Mouse (Mus musculus): ENCODE data around the gene C1ql4.
"Not testable (repeated sequence)": the region's sequence is repeated elsewhere in the genome, so short reads cannot be mapped to it uniquely, and the experiment has no call there.

Gene C1ql4

GRCm38 (mm10) chr15:99074019-99074599, 13.5 kb downstream of the C1ql4 start, which contains the start of gene Troap:
Gene Troap, plus strand, starts transcription at chr15:99074575.
- DNase-seq, result no peak

- no peak for DNase-seq
These were observed 15.6 kb downstream of the C1ql4 start for GRCm38 (mm10) chr15:99071988-99072387.

- DNase-seq, result no peak
These were observed 22.0 kb downstream of the C1ql4 start for GRCm38 (mm10) chr15:99065557-99066165.

- DNase-seq, result peak; percentile 59
These were observed 31.3 kb downstream of the C1ql4 start for GRCm38 (mm10) chr15:99056332-99056731.

- no peak for DNase-seq
These were observed 32.1 kb downstream of the C1ql4 start for GRCm38 (mm10) chr15:99055511-99055961.

GRCm38 (mm10) chr15:99055040-99055439, 32.6 kb downstream of the C1ql4 start, which contains the start of gene Prph:
Gene Prph, plus strand, starts transcription at chr15:99055174.
- no peak for DNase-seq

GRCm38 (mm10) chr15:99053373-99053772, 34.2 kb downstream of the C1ql4 start:
- no peak for DNase-seq

GRCm38 (mm10) chr15:99049473-99050253, 38.0 kb downstream of the C1ql4 start:
- peak in 1 of 2 experiments; percentile 30 for DNase-seq

- DNase-seq, result not testable (repeated sequence)
These were observed 41.9 kb downstream of the C1ql4 start for GRCm38 (mm10) chr15:99045734-99046133.

- no peak for DNase-seq
These were observed 42.8 kb downstream of the C1ql4 start for GRCm38 (mm10) chr15:99044854-99045253.

- no peak for DNase-seq
These were observed 45.3 kb downstream of the C1ql4 start for GRCm38 (mm10) chr15:99042334-99042733.

- DNase-seq, result no peak
These were observed 46.4 kb downstream of the C1ql4 start for GRCm38 (mm10) chr15:99040920-99041856.

- no peak for DNase-seq
These were observed 47.4 kb downstream of the C1ql4 start for GRCm38 (mm10) chr15:99039996-99040919.

- no peak for DNase-seq
These were observed 48.3 kb downstream of the C1ql4 start for GRCm38 (mm10) chr15:99039306-99039705.

GRCm38 (mm10) chr15:99038797-99039196, 48.8 kb downstream of the C1ql4 start:
- DNase-seq, result no peak

- DNase-seq, result no peak
These were observed 49.6 kb downstream of the C1ql4 start for GRCm38 (mm10) chr15:99038025-99038424.

GRCm38 (mm10) chr15:99036249-99036905, 51.2 kb downstream of the C1ql4 start:
- DNase-seq, result no peak

- no peak for DNase-seq
These were observed 52.2 kb downstream of the C1ql4 start for GRCm38 (mm10) chr15:99035431-99035830.

All from thymus, postnatal 36 days (tissue).